Mouse (Mus musculus) gastrocnemius, postnatal 10 days (tissue): ENCODE measurements around the gene Krt33b. TPM values are rescaled to one million over a fixed set of nuclear protein-coding genes. Genes with fewer than 3 reads are reported as not detected.

ENCODE experiments used
- DNase-seq: peaks from one replicate; pipeline ENCODE4 v3.0.0; 2021; ENCODE audit warnings: mixed read lengths
- total RNA-seq, 2 experiments: library from RNA; stranded (reverse); gene quantifications; 2 replicates each; pipeline ENCODE4 v1.2.3; 2021

The Krt33b gene
- total RNA-seq, 2 experiments from 2014 or later, result 0.38 to 0.45 TPM

DNA sequence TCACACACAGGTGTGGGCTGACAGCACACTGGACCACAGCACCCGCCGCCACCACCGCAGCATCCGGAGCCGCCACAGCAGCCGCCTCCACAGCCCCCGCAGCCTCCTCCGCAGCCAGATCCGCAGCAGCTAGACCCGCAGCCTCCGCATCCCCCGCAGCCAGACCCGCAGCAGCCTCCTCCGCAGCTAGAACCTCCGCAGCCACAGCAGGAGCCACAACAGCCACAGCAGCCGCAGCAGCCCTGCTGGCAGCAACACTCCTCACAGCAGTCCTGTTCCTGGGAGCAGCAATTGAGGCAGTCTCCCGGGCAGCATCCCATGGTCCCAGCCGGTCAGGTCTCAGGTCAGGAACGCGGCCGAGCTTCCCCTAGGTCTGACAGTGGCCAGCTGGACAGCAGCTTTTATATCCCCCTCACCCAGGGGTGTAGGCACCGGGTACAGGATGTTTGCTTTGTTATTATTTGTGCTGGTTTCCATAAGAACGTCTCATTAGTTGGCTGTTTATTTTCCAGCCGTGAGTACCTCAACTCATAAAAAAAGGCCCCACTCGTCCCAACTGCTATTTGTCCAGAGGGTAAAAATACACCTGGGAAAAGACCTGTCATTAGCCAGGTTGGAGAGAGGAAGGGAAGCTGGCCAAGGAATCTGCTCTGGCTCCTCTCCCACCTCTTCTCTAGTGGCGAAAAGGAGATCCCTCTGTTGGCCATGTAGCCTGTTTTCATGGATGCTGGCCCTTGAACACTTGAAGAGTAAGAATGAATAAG, 35.9 kb downstream of the Krt33b start, which contains the start of gene Krtap17-1:
Gene Krtap17-1, minus strand, starts transcription at position 375 of the 764 bp plus-strand sequence.
- DNase-seq, result no peak

DNA sequence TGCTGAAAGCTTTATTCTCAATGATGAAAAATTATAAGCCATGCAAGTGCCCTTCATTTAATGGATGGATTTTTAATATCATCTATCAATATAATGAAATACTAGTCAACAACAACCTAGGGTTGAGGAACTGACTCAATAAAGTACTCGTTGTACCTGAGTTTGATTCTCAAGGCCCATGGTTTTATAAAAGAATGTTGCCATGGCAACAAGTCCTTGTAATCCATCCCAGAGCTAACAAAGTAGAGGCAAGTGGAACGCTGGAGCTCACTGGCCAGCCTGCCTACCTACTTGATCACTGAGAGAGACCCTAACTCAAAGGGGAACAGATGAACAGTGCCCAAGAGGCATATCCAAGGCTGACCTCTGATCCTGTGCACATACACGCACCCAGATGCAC, 39.1 kb downstream of the Krt33b start:
- DNase-seq, result no peak

DNA sequence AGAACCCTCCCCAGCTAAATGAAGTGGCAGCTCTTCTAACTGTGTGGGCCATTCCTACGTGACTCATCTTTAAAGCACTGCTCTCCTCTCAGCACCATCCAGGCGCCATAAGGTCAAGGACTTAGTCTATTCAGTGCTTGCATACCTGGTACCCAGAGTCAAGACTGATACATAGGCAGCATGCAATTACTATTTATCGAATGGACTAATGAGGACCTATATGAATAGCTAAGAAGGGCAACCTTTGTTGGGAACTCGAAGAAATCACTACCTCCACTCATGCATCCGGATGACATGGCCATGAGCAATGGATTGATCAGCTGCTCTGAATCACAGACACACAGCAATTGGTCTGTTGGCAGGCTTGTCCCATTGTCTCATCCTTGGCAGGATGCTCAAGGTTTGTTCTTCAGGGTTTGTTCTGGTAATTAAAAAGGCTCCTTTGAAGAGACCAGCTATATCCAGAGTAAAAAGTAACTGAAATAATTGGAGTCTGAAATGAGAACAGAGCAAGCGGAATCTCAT, 39.7 kb downstream of the Krt33b start:
- no peak for DNase-seq

DNA sequence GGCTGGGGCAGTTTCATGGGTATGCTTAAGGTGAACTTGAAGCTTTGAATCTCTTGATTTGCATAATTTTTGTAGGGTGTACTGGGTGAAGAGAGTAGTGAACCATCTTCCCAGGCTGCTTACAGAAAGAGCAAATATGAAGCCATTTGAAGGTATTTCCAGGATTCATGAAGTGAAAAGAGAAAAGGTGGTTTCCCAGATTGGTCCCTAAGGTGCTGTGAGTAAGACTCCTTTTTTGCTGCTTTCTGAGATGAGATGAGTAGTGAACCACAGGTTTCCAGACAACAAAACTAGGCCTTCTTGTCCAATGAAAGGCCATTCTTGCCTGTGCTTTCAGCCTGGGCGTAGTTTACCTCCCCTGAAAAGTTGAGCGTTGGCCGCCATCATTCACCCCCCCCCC, 41.1 kb downstream of the Krt33b start:
- no peak for DNase-seq

DNA sequence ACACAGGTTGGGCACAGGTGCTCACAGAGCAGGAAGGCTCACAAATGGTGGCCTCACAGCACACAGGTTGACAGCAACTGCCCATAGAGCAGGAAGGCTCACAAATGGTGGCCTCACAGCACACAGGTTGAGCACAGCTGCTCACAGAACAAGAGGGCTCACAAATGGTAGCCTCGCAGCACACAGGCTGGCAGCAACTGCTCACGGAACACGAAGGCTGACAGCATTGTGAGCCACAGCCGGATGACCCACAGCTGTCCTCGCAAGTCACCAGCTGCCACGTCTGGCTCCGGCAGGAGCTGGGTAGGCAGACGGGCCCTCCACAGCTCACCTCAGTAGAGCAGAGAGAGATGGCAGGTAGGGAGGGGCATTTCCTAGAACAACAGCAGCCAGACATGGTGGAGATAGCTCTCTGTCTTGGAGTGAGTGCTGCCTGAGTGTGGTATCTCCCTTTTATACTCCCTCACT, 43.5 kb downstream of the Krt33b start, which contains the start of gene Krtap16-1:
Gene Krtap16-1, minus strand, starts transcription at position 418 of the 468 bp plus-strand sequence.
- peak; percentile 10 for DNase-seq

DNA sequence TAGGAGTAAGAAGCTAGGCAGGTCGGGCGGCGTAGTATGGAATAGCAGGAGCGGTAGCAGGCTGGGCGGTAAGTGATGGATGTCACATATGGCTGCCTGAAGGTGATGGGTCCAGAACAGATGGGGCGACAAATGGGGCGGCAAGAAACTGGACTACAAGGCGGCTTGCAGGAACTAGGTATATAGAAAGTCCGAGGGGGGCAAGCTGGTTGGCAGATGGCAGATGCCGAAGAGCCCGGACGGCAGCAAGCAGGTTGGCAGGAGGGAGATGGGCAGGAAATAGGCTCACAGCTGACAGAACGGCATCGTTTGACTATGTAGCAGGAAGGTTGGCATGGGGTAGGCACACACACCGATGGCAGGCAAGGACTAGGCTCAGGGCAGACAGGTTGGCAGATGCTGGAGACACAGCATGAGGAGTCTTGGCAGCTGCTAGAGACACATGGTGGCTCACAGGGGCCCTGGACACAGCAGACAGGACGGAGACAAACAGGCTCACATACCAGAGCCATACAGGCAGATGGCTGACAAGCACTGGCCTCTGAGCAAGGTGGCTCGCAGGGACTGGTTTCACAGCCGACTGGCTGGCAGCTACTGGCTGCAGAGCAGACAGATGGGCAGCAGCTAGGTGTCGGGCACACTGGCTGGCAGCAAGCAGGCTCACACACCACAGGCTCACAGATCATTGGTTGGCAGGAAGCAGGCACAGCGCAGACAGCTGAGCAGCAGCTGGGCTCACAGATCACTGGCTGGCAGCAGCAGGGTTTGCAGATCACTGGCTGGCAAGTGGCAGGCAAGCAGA, 44.2 kb downstream of the Krt33b start:
- DNase-seq, result peak; percentile 41

DNA sequence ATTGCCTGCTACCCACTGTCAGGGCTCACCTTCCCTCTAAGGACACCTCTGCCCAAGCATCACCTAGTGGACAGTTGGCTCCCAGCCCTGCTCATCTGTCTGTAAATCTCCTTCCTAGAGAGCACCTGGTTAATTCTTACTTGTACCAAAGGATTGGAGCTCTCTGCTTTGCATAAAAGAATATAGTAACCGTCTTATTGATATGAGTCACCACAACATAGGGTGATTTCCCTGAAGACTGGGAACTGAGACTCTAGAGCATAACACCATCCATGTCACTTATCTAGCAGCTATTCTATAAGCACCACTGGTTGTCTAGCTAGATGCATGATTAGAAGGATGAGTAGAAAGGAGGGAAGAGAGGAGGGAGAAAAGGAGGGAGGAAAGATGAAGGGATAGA, 46.2 kb downstream of the Krt33b start:
- no peak for DNase-seq

DNA sequence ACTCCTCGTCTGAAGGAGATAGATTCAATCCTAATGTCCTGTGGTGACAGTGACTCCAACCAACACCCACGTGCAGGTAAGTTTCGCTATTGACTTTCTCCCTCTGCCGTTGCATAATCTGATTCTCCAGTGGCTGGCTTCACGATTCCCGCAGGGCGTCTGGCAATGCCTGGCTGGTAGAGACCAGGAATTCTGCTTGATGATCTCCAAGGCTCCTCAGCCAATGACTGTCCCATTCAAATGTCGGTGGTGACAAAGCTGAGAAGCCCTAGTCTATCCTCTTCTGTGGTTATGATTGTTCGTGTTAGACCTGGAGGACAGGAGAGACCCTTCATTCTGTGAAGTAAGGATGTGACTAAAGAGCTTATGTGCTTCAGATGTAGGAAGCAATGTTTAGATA, 46.9 kb downstream of the Krt33b start:
- no peak for DNase-seq

DNA sequence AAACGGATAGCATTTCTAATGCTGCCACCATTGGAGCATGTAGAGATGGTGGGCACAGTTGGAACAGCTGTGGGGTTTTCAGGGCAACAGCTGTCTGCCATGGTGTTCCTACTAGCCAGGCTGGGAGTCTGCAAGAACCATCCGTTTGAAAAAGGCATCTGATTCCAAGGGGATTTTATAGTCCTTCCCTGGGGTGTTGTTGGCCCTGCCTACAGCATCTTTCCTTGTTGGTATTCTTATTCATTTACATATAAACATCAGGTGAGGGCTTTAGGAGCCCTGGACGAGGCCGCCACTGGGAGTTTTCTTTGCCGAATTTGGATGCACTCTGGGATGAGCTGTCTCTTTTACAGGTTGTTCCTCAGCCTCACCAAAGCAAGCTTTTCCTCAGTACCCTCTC, 50.7 kb downstream of the Krt33b start, which contains the start of gene Krtap29-1:
Gene Krtap29-1, minus strand, starts transcription at position 101 of the 400 bp plus-strand sequence.
- DNase-seq, result no peak

Other genes with a start within 250 kb of the Krt33b start
- not detected for gene Krtap4-8, start 249.2 kb downstream of the Krt33b start, total RNA-seq
- gene Krtap4-9, start 244.7 kb downstream of the Krt33b start, total RNA-seq, result under 1 TPM in 1 of 2 experiments, not detected in 1; 0.23 TPM
- not detected for gene Gm11596, start 236.4 kb downstream of the Krt33b start, total RNA-seq
- not detected for gene Gm11569, start 230.9 kb downstream of the Krt33b start, total RNA-seq
- gene Gm11554, start 225.4 kb downstream of the Krt33b start, total RNA-seq, result not detected
- not detected for gene Krtap4-13, start 220.0 kb downstream of the Krt33b start, total RNA-seq
- not detected for gene Gm11564, start 214.2 kb downstream of the Krt33b start, total RNA-seq
- not detected for gene 2300003K06Rik, start 191.8 kb downstream of the Krt33b start, total RNA-seq
- gene Krtap4-16, start 178.3 kb downstream of the Krt33b start, total RNA-seq, result not detected
- gene Gm11568, start 172.0 kb downstream of the Krt33b start, total RNA-seq, result not detected
- gene Gm11559, start 165.4 kb downstream of the Krt33b start, total RNA-seq, result not detected
- not detected for gene Krtap9-1, start 156.5 kb downstream of the Krt33b start, total RNA-seq
- not detected for gene Gm11567, start 150.7 kb downstream of the Krt33b start, total RNA-seq
- gene Krtap31-1, start 121.9 kb downstream of the Krt33b start, total RNA-seq, result not detected
- gene Gm11565, start 115.1 kb downstream of the Krt33b start, total RNA-seq, result not detected
- not detected for gene Krtap31-2, start 93.6 kb downstream of the Krt33b start, total RNA-seq
- gene Krtap9-5, start 81.4 kb downstream of the Krt33b start, total RNA-seq, result not detected
- gene Krtap29-1, start 50.8 kb downstream of the Krt33b start, total RNA-seq, result not detected
- gene Krtap16-1, start 43.3 kb downstream of the Krt33b start, total RNA-seq, result not detected
- gene Krtap17-1, start 35.9 kb downstream of the Krt33b start, total RNA-seq, result not detected
- gene Krt33a, start 13.7 kb downstream of the Krt33b start, total RNA-seq, result not detected
- not detected for gene Krt34, start 11.7 kb upstream of the Krt33b start, total RNA-seq
- not detected for gene Krt31, start 20.7 kb upstream of the Krt33b start, total RNA-seq
- not detected for gene Krt32, start 58.4 kb upstream of the Krt33b start, total RNA-seq
- not detected for gene Krt35, start 66.4 kb upstream of the Krt33b start, total RNA-seq
- gene Krt36, start 75.8 kb upstream of the Krt33b start, total RNA-seq, result not detected
- not detected for gene Krt13, start 91.7 kb upstream of the Krt33b start, total RNA-seq
- not detected for gene Krt15, start 106.1 kb upstream of the Krt33b start, total RNA-seq
- gene Krt19, start 118.8 kb upstream of the Krt33b start, total RNA-seq, result 1 to 10 TPM in 1 of 2 experiments, under 1 TPM in 1; 0.45 to 1.4 TPM
- gene Krt9, start 163.4 kb upstream of the Krt33b start, total RNA-seq, result not detected
- gene Krt14, start 177.7 kb upstream of the Krt33b start, total RNA-seq, result not detected
- not detected for gene Krt16, start 219.0 kb upstream of the Krt33b start, total RNA-seq
- under 1 TPM in 1 of 2 experiments, not detected in 1; 0.14 TPM for gene Krt17, start 231.2 kb upstream of the Krt33b start, total RNA-seq
- gene Krt42, start 240.0 kb upstream of the Krt33b start, total RNA-seq, result not detected